Mouse (Mus musculus) left cerebral cortex, postnatal 36 days (tissue): ENCODE data around the gene Olfr1022. TPM values are rescaled to one million over a fixed set of nuclear protein-coding genes. Genes with fewer than 3 reads are reported as not detected.

Experiments
- DNase-seq, 2 experiments: peaks; one replicate each; pipeline ENCODE4 v3.0.0; 2021 to 2022; ENCODE audit warnings: low spot score in 2 of 2, mixed read lengths in 1 of 2
- intact Hi-C: fragments of 180-260 bp; cut with DNase I; formaldehyde crosslinking; loops from one replicate; pipeline ENCODE4 v1.15.1; 2025
- total RNA-seq, 2 experiments: library from RNA; stranded (reverse); gene quantifications; 2 replicates each; pipeline ENCODE4 v1.2.3; 2021

Olfr1022 gene
- not detected for total RNA-seq

GRCm38 (mm10) chr2:85868294-85868693 is at the start of gene Olfr1022:
Gene Olfr1022, plus strand, starts transcription at chr2:85868594.
- intact Hi-C loops = no loop called here
- DNase-seq = no peak

GRCm38 (mm10) chr2:85845383-85845782 is 23.0 kb upstream of the Olfr1022 start, which contains the start of gene Olfr1019:
Gene Olfr1019, minus strand, starts transcription at chr2:85845483.
- no peak for DNase-seq
- intact Hi-C loops = no loop called here

- intact Hi-C loops = no loop called here
Measured at GRCm38 (mm10) chr2:85846730-85847129, 21.7 kb upstream of the Olfr1022 start, which contains the start of gene Olfr1020. Gene Olfr1020, plus strand, starts transcription at chr2:85847030.

GRCm38 (mm10) chr2:85885340-85885739 is 16.9 kb downstream of the Olfr1022 start, which contains the start of gene Olfr1023:
Gene Olfr1023, plus strand, starts transcription at chr2:85885640.
- DNase-seq = no peak
- intact Hi-C loops = no loop called here

More at GRCm38 (mm10) chr2:85846730-85847129, 21.7 kb upstream of the Olfr1022 start, which contains the start of gene Olfr1020:
- DNase-seq = no peak

- intact Hi-C loops = no loop called here
- no peak for DNase-seq
Measured at GRCm38 (mm10) chr2:85904952-85905351, 36.6 kb downstream of the Olfr1022 start, which contains the start of gene Olfr1024. Gene Olfr1024, minus strand, starts transcription at chr2:85905052.

GRCm38 (mm10) chr2:85913197-85913596 is 44.8 kb downstream of the Olfr1022 start:
- intact Hi-C loops = no loop called here
- no peak for DNase-seq

GRCm38 (mm10) chr2:85914893-85915292 is 46.5 kb downstream of the Olfr1022 start, which contains the start of gene Olfr1025-ps1:
Gene Olfr1025-ps1, plus strand, starts transcription at chr2:85915193.
- intact Hi-C loops = no loop called here
- DNase-seq = no peak

Other genes starting within 250 kb of the Olfr1022 start
- gene Olfr1002, start 217.9 kb upstream of the Olfr1022 start, total RNA-seq = not detected
- not detected for gene Olfr154, start 204.1 kb upstream of the Olfr1022 start, total RNA-seq
- gene Olfr1006, start 189.8 kb upstream of the Olfr1022 start, total RNA-seq = not detected
- not detected for gene Olfr1008, start 179.2 kb upstream of the Olfr1022 start, total RNA-seq
- gene Olfr1009, start 153.2 kb upstream of the Olfr1022 start, total RNA-seq = not detected
- not detected for gene Olfr1012, start 105.8 kb upstream of the Olfr1022 start, total RNA-seq
- gene Olfr1013, start 101.5 kb upstream of the Olfr1022 start, total RNA-seq = not detected
- gene Olfr1014, start 95.9 kb upstream of the Olfr1022 start, total RNA-seq = not detected
- not detected for gene Olfr1015, start 86.6 kb upstream of the Olfr1022 start, total RNA-seq
- gene Olfr1016, start 66.0 kb upstream of the Olfr1022 start, total RNA-seq = not detected
- not detected for gene Olfr1018, start 50.1 kb upstream of the Olfr1022 start, total RNA-seq
- gene Olfr1019, start 23.1 kb upstream of the Olfr1022 start, total RNA-seq = not detected
- gene Olfr1020, start 21.6 kb upstream of the Olfr1022 start, total RNA-seq = not detected
- gene Olfr1023, start 17.0 kb downstream of the Olfr1022 start, total RNA-seq = not detected
- not detected for gene Olfr1024, start 36.5 kb downstream of the Olfr1022 start, total RNA-seq
- not detected for gene Olfr1025-ps1, start 46.6 kb downstream of the Olfr1022 start, total RNA-seq
- gene Olfr1026, start 53.0 kb downstream of the Olfr1022 start, total RNA-seq = not detected
- gene Olfr1028, start 81.8 kb downstream of the Olfr1022 start, total RNA-seq = not detected
- gene Olfr1029, start 105.3 kb downstream of the Olfr1022 start, total RNA-seq = not detected
- gene Olfr1030, start 110.7 kb downstream of the Olfr1022 start, total RNA-seq = not detected
- gene Olfr1031, start 121.7 kb downstream of the Olfr1022 start, total RNA-seq = not detected
- not detected for gene Olfr1032, start 136.9 kb downstream of the Olfr1022 start, total RNA-seq
- not detected for gene Olfr1033, start 152.0 kb downstream of the Olfr1022 start, total RNA-seq
- gene Olfr1034, start 177.3 kb downstream of the Olfr1022 start, total RNA-seq = not detected
- not detected for gene Olfr1036, start 205.4 kb downstream of the Olfr1022 start, total RNA-seq
- not detected for gene Olfr1037, start 218.8 kb downstream of the Olfr1022 start, total RNA-seq